Mouse (Mus musculus): ENCODE data around the gene Tsacc. TPM values are rescaled to one million over a fixed set of nuclear protein-coding genes. Genes with fewer than 3 reads are reported as not detected.
"Not testable (repeated sequence)": the region's sequence is repeated elsewhere in the genome, so short reads cannot be mapped to it uniquely, and the experiment has no call there.

Gene Tsacc
- 1 to 10 TPM; 3.5 to 3.7 TPM for total RNA-seq (2021)

GRCm38 (mm10) chr3:88296561-88297318 lies at the start of gene Tsacc, which contains the start of gene Cct3:
Tsacc (minus strand) TSS chr3:88296999.
Cct3 (plus strand) TSS chr3:88297116.
- intact Hi-C loops (cut with DNase I): loop anchor here (1.0 kb wide), 1 partner anchor 40 kb away; the partner anchor contains the start of genes Smg5 and Tmem79
- DNase-seq (ENCODE audit: low spot score in 2 of 2): peak; percentile 96 to 100

DNA sequence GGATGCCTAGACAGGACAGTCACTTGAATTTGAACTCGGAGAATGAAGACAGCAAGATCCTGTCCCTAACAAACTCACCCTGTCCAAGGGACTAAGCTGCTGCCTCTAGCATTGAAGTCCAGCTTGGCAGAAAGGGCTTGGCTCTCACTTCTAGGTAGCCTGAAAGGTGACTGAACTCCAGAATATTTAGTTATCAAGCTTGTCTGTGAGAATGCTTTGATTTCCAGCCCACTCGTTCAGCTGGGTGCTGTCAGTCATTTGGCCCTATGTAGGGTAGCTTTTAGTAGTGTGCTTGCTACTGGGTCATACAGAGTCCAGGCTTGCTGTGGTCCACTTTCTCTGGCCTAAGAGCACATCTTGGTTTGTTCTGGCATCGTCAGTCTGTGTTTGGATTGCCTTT lies 42.2 kb upstream of the Tsacc start:
- intact Hi-C loops (cut with DNase I): no loop called here
- DNase-seq (ENCODE audit: low spot score in 2 of 2): no peak

DNA sequence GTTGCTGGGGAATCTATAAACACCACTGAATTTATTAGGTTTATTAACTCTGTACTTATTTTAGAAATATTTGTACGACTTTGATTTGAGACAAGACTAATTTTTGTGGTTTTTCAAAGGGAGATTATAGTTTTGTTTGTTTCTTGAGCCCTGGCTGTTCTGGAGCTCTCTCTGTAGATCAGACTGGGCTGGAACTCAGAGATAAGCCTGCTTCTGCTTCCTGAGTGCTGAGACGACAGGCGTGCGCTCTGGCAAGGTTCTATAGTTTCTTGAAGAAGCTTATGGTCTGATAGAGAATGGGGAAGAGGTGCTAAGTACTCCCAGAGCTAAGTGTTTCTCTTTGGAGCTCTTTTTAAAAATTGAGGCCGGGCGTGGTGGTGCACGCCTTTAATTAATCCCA lies 41.5 kb upstream of the Tsacc start:
- no peak for DNase-seq (ENCODE audit: low spot score in 2 of 2)
- intact Hi-C loops (cut with DNase I): no loop called here

DNA sequence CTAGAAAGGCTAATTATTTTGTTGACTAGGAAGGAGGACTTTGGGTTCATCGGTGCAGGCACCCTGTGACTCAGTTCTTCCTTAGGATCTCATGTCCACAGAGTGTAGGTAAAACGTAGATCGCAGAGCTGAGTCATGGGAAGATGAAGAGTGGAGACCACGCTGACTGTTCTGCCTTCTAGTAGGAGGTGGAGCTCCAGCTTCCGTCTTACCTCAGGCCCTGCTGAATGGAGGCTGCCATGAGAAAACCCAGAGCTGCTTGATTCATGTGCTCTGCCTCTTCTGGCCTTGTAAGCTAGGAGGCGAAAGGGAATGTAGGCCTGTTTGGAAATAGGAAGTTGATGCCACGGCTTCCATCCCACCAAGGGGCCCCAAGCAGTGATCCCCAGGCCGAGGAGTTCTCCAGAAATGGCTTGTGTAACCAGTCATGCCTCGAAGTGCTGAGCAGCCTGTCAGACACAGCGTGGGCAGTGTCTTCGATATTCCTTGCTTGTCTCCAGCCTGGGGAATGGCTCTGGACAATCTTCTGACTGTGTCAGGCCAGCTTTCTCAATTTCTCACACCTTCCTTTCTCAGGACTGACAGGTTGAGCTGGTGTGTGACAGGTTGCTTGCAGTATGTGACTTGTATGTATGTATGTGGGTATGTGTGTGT lies 40.7 kb upstream of the Tsacc start:
- intact Hi-C loops (cut with DNase I): no loop called here
- peak; percentile 40 to 70 for DNase-seq (ENCODE audit: low spot score in 2 of 2)

DNA sequence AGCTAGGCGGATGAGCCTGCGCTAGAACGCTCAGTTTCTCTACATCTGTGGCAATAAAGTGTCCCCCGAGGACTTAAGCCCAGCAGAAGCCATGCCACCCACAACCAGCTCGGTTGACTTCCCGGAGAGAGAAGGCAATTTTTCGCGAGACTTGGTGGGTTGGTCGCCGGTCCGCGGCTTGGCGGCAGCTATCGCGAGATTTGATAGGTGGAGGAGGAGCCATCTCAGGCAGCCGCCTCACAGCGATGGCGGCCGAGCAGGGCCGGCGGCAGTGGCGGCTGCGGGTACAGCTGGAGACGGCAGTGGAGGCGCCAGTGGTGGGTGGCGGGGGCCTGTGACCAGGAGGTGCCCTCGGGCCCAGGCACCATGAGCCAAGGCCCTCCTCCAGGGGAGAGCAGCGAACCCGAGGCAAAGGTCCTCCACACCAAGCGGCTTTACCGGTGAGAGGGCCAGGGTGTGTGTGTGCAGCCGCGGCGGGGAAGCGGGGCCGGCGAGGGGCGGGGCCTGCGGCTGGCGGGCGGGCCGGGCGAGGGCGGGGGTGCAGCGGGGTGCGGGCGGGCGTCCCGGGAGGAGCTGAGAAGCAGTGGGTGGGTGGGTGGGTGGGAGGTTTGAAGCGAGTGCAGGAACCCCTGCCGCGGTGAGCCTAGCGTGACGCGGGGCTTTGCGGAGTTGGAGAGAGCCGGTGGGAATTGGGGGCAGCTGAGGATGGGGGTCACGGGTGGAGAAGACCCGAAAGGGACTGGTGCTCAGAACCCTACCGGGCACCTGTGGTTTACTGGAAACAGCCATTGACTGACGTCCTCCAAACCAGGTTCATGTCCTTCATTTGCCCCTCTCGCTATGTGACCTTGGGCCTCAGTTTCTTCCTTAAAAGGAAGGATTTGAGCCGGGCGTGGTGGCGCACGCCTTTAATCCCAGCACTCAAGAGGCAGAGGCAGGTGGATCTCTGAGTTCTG lies 39.5 kb upstream of the Tsacc start, which contains the start of the genes Tmem79 and Smg5:
TSS of gene Tmem79 (minus strand) at position 91 of the 956 bp plus-strand sequence.
TSS of gene Smg5 (plus strand) at position 203 of the 956 bp plus-strand sequence.
- intact Hi-C loops (cut with DNase I): loop anchor here (1.0 kb wide), 1 partner anchor 40 kb away; the partner anchor contains the start of gene Tsacc
- peak; percentile 97 for DNase-seq (ENCODE audit: low spot score in 2 of 2)

DNA sequence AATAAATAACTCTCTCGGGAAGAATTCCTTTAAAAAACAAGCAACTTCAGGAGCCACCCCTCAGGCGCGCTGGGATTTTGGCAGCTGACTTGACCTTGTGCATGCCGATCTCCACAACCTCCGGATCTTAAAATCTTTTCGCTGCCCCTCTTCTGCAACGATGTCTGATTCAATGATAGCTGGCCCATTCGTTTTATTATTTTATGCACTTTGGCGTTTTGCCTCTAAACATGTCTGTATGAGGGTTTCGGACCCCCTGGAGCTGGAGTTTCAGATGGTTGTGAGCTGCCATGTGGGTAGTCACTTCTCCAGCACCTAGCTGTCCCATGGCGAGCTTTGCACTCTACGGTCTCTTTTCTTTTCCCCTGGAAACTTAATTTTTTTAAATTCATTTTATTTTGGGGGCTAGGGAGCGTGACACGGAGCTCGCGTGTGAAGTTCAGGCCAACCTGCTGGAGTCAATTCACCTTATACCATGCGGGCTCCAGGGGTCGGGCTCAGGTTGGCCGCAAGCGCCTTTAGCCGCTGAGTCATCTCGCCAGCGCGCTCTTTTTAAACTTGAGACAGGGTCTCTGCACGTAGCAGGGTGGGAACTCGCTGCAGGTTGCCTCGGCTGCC lies 38.7 kb upstream of the Tsacc start:
- intact Hi-C loops (cut with DNase I): loop anchor here (1.0 kb wide), 1 partner anchor 39 kb away; the partner anchor contains the start of gene Tsacc
- DNase-seq (ENCODE audit: low spot score in 2 of 2): peak in 1 of 2 experiments; percentile 14

DNA sequence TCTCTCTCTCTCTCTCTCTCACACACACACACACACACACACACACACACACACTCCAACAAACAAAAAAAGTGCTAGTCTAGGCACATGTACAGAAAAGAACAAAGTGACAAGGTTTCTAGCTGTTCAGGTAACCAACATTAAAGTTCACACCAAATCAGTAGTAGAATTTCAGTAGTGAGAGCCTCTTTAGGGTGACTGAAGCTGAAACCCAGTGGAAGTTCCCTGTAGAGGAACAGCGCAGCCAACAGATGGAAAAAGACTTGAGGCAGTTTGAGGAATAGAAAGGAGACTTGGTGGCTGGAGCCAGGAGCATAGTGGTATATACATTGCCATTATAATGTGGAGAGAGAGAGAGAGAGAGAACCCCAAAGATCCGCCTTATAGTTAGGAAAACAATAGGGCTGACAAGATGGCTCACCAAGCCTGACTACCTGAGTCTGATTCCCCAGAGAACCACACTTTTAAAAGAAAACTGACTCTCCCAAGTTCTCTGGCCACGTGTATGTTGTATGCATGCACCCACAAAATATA lies 38.2 kb upstream of the Tsacc start:
- DNase-seq (ENCODE audit: low spot score in 2 of 2): no peak

GRCm38 (mm10) chr3:88334029-88334658 lies 37.3 kb upstream of the Tsacc start:
- intact Hi-C loops (cut with DNase I): no loop called here
- DNase-seq (ENCODE audit: low spot score in 2 of 2): no peak

More for the DNA sequence above, 38.2 kb upstream of the Tsacc start:
- intact Hi-C loops (cut with DNase I): no loop called here

GRCm38 (mm10) chr3:88331282-88331681 lies 34.5 kb upstream of the Tsacc start:
- DNase-seq (ENCODE audit: low spot score in 2 of 2): peak in 1 of 2 experiments; percentile 11
- intact Hi-C loops (cut with DNase I): no loop called here

DNA sequence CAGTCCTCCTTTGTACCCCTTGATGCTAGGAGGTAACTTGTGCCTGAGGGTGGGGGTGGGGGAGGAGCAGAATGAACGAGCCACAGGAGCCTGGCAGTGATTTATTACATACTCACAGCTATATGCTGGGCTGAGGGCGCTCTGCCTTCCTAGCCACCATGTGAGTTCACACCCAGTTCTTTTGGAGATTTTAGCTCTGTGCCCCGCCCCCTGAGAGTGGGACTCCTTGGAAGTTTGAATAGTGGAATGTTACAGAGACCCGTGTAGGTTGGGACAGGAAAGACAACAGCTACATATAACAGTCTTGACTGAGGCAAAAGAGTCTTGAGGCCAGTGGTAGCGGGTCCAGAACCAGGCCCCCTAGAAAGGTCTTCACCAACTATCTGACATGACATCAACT lies 32.2 kb upstream of the Tsacc start:
- intact Hi-C loops (cut with DNase I): no loop called here
- no peak for DNase-seq (ENCODE audit: low spot score in 2 of 2)

DNA sequence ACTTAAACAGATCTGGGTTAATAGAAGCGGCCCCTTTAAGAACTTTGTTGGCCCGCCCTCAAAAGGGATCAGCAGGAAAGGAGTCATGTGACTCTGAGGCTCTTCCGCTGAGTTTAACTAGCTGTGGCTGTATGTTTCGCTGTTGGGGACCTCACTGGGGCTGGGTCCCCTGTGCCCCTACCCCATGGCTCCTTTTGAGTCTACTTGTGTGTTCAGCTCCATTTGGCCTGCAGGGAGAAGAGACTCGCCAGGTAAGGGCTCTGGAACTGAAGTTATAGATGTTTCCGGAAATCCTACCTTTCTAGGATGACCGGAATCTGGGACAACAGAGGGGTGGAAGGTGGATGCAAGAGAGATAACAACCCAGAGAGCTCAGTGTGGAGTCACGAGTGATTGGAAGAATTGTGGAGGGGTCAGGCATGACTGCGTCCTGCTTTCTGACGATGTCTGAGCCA lies 28.2 kb upstream of the Tsacc start, which contains the start of gene Glmp:
TSS of gene Glmp (plus strand) at position 73 of the 455 bp plus-strand sequence.
- intact Hi-C loops (cut with DNase I): no loop called here
- DNase-seq (ENCODE audit: low spot score in 2 of 2): peak; percentile 64 to 76

DNA sequence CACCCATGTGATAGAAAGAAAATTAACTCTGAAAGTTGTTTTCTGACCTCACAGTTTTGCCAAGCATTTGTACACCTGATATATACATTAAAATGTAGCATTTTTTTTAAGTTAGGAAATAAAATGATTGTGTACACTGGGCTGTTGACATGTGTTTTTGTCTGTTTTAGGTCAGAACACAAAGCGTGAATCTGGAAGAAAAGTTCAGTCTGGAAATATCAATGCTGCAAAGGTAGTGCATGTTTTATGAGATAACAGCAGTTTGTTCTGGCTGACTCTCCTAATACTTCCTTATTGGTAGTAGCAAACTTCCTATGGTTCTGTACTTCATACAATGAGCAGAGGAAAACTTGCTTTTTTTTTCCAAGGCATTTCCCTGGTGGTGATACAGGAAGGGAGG lies 2.4 kb upstream of the Tsacc start:
- intact Hi-C loops (cut with DNase I): no loop called here
- DNase-seq (ENCODE audit: low spot score in 2 of 2): no peak

GRCm38 (mm10) chr3:88297321-88297851 lies 587 bp upstream of the Tsacc start:
- peak; percentile 54 to 76 for DNase-seq (ENCODE audit: low spot score in 2 of 2)
- intact Hi-C loops (cut with DNase I): no loop called here

DNA sequence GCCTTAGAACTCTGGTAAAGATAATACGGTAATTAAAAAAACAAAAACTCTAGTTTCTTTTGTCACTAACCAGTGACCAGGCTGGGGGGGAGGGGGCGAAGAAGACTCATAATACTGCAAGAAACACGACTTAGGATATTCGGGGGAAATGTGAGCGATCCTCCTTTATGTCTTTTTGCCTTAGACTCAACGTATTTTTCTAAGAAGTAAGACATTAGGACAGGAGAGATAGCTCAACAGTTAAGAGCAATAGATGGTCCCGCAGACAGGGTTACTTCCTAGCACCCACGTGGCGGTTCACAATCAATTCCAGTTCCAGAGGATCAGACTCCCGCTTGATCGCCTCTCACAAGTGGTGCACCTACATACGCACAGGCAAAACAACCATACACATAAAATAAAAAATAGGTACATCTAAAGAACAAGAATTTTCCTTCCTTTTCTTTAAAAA lies 664 bp downstream of the Tsacc start:
- DNase-seq (ENCODE audit: low spot score in 2 of 2): no peak
- intact Hi-C loops (cut with DNase I): loop anchor here (1.0 kb wide), 1 partner anchor 40 kb away; the partner anchor contains the start of genes Smg5 and Tmem79

DNA sequence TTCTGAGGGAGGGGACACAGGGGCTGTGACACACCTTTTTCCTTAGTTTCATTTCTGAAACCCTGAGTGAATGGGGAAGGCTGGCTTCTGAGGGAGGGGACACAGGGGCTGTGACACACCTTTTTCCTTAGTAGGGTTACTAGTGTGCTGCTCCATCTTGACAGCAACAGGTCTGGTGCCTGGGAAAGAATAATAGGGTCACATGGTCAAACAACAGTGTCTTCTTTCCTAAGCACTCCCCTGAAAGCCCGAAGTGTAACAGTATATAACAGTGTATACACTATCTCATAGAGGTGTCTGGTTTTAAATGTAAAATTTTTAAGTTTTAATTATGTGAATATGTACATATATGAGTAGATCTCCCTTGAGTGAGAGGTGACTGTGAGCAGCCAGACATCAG lies 1.5 kb downstream of the Tsacc start:
- DNase-seq (ENCODE audit: low spot score in 2 of 2); intact Hi-C loops (cut with DNase I): not testable (repeated sequence)

GRCm38 (mm10) chr3:88291970-88292369 lies 4.8 kb downstream of the Tsacc start:
- intact Hi-C loops (cut with DNase I): no loop called here
- peak in 1 of 2 experiments; percentile 32 for DNase-seq (ENCODE audit: low spot score in 2 of 2)

GRCm38 (mm10) chr3:88288133-88288713 lies 8.6 kb downstream of the Tsacc start:
- DNase-seq (ENCODE audit: low spot score in 2 of 2); intact Hi-C loops (cut with DNase I): not testable (repeated sequence)

Measured in left cerebral cortex, postnatal 25 days (tissue).